Mouse (Mus musculus) limb, embryonic 14.5 days (tissue): ENCODE results near the gene Nlrp9c. TPM values are rescaled to one million over a fixed set of nuclear protein-coding genes. Genes with fewer than 3 reads are reported as not detected.

Experiments
- polyA plus RNA-seq, 2 experiments: library from polyadenylated mRNA; depleted of rRNA in 1 of 2; stranded (reverse) in 1 of 2; unstranded in 1 of 2; fragments of >200 nt; fragmentation: Nextera tagmentation in 1 of 2; extraction: Ambion mirVana in 1 of 2; gene quantifications; 2 replicates each; pipeline versions ENCODE4 v1.2.1 to v1.2.3; 2012 to 2014

The Nlrp9c gene
- polyA plus RNA-seq, 2 experiments: not detected

Other genes with a start within 250 kb of the Nlrp9c start
- gene Cyp2b9, start 230.3 kb downstream of the Nlrp9c start, polyA plus RNA-seq (2012; rRNA removed): not detected in 2 replicates
- gene Cyp2b9, start 230.3 kb downstream of the Nlrp9c start, polyA plus RNA-seq (2014; fragmentation: Nextera tagmentation; extraction: Ambion mirVana): not detected in 2 replicates
- gene Vmn1r184, start 143.4 kb downstream of the Nlrp9c start, polyA plus RNA-seq (2012; rRNA removed): not detected in 2 replicates
- not detected in 2 replicates for gene Vmn1r184, start 143.4 kb downstream of the Nlrp9c start, polyA plus RNA-seq (2014; fragmentation: Nextera tagmentation; extraction: Ambion mirVana)
- gene Cyp2a4, start 96.5 kb downstream of the Nlrp9c start, polyA plus RNA-seq (2012; rRNA removed): not detected in 2 replicates
- not detected in 2 replicates for gene Cyp2a4, start 96.5 kb downstream of the Nlrp9c start, polyA plus RNA-seq (2014; fragmentation: Nextera tagmentation; extraction: Ambion mirVana)
- gene Nlrp4a, start 31.4 kb upstream of the Nlrp9c start, polyA plus RNA-seq (2012; rRNA removed): not detected in 2 replicates
- not detected in 2 replicates for gene Nlrp4a, start 31.4 kb upstream of the Nlrp9c start, polyA plus RNA-seq (2014; fragmentation: Nextera tagmentation; extraction: Ambion mirVana)
- gene Nlrp9a, start 131.3 kb upstream of the Nlrp9c start, polyA plus RNA-seq (2012; rRNA removed): not detected in 2 replicates
- gene Nlrp9a, start 131.3 kb upstream of the Nlrp9c start, polyA plus RNA-seq (2014; fragmentation: Nextera tagmentation; extraction: Ambion mirVana): not detected in 2 replicates
- not detected in 2 replicates for gene Vmn1r185, start 214.8 kb upstream of the Nlrp9c start, polyA plus RNA-seq (2012; rRNA removed)
- gene Vmn1r185, start 214.8 kb upstream of the Nlrp9c start, polyA plus RNA-seq (2014; fragmentation: Nextera tagmentation; extraction: Ambion mirVana): not detected in 2 replicates